Mouse (Mus musculus): ENCODE measurements around the gene Hsd17b12. TPM values are rescaled to one million over a fixed set of nuclear protein-coding genes. Genes with fewer than 3 reads are reported as not detected.

Hsd17b12 gene
- polyA plus RNA-seq, 1 experiment from 2014 or later, result 113 TPM

GRCm38 (mm10) chr2:94145146-94145542, 12.6 kb downstream of the Hsd17b12 start:
- Histone ChIP-seq H3K36me3 (replicated peaks) (no peaks in the 10 kb centered on the region), H3K4me2 (no peak overlapping the region), H3K4me1 (no peaks in the 10 kb centered on the region), H3K4me3 (replicated peaks) (no peak overlapping the region), H3K27me3 (no peaks in the 10 kb centered on the region), H3K9me3 (no peaks in the 10 kb centered on the region), H3K27ac (no peak overlapping the region), H3K9ac (no peak overlapping the region)
- no peak for ATAC-seq (ENCODE audit: low FRiP score)
- 86% methylated on average over 2 of the region's 2 CpGs for WGBS

- Histone ChIP-seq H3K4me3 (replicated peaks) (no peak overlapping the region), H3K36me3 (replicated peaks) (no peaks in the 10 kb centered on the region), H3K9me3 (no peaks in the 10 kb centered on the region), H3K27ac (no peak overlapping the region), H3K4me2 (no peak overlapping the region), H3K27me3 (no peaks in the 10 kb centered on the region), H3K4me1 (no peaks in the 10 kb centered on the region), H3K9ac (no peak overlapping the region)
- 88% methylated on average over 7 of the region's 7 CpGs for WGBS
- no peak for ATAC-seq (ENCODE audit: low FRiP score)
Observed at GRCm38 (mm10) chr2:94144520-94145145, 13.1 kb downstream of the Hsd17b12 start.

- ATAC-seq (ENCODE audit: low FRiP score), result no peak
- Histone ChIP-seq H3K27me3 (no peaks in the 10 kb centered on the region), H3K9me3 (no peaks in the 10 kb centered on the region), H3K9ac (no peak overlapping the region), H3K4me3 (replicated peaks) (no peak overlapping the region), H3K4me2 (no peak overlapping the region), H3K27ac (no peak overlapping the region), H3K4me1 (no peaks in the 10 kb centered on the region), H3K36me3 (replicated peaks) (no peaks in the 10 kb centered on the region)
- WGBS, result 64% methylated on average over 3 of the region's 3 CpGs
Observed at GRCm38 (mm10) chr2:94141293-94141692, 16.5 kb downstream of the Hsd17b12 start.

- Histone ChIP-seq H3K27ac (no peak overlapping the region), H3K9ac (no peak overlapping the region), H3K4me2 (no peak overlapping the region), H3K36me3 (replicated peaks) (no peaks in the 10 kb centered on the region), H3K27me3 (no peaks in the 10 kb centered on the region), H3K4me3 (replicated peaks) (no peak overlapping the region), H3K9me3 (no peaks in the 10 kb centered on the region), H3K4me1 (no peaks in the 10 kb centered on the region)
- ATAC-seq (ENCODE audit: low FRiP score), result no peak
- WGBS, result 85% methylated on average over 3 of the region's 3 CpGs
Observed at GRCm38 (mm10) chr2:94138469-94139390, 19.0 kb downstream of the Hsd17b12 start.

- WGBS, result 86% methylated on average over 3 of the region's 3 CpGs
- no peaks in the 10 kb centered on the region for H3K9me3 ChIP-seq
- H3K9ac ChIP-seq, result no peak overlapping the region
- H3K4me3 ChIP-seq (replicated peaks), result no peak overlapping the region
- H3K27ac ChIP-seq, result no peak overlapping the region
- no peaks in the 10 kb centered on the region for H3K4me1 ChIP-seq
- ATAC-seq (ENCODE audit: low FRiP score), result no peak
- no peak overlapping the region for H3K4me2 ChIP-seq
- H3K36me3 ChIP-seq (replicated peaks), result no peaks in the 10 kb centered on the region
- no peaks in the 10 kb centered on the region for H3K27me3 ChIP-seq
Observed at GRCm38 (mm10) chr2:94136837-94137236, 20.9 kb downstream of the Hsd17b12 start.

- no peak overlapping the region for H3K9ac ChIP-seq
- H3K36me3 ChIP-seq (replicated peaks), result no peaks in the 10 kb centered on the region
- no peak overlapping the region for H3K4me3 ChIP-seq (replicated peaks)
- no peak overlapping the region for H3K27ac ChIP-seq
- no peaks in the 10 kb centered on the region for H3K9me3 ChIP-seq
- 81% methylated on average over 3 of the region's 3 CpGs for WGBS
- H3K4me1 ChIP-seq, result peaks cover 10% of the 10 kb centered on the region
- 0 out of 2 replicates have a peak, but pooled peaks have one; percentile 20 for ATAC-seq (ENCODE audit: low FRiP score)
- no peak overlapping the region for H3K4me2 ChIP-seq
- no peaks in the 10 kb centered on the region for H3K27me3 ChIP-seq
Observed at GRCm38 (mm10) chr2:94128496-94128895, 29.3 kb downstream of the Hsd17b12 start.

- WGBS, result 41% methylated on average over 7 of the region's 7 CpGs
- ATAC-seq (ENCODE audit: low FRiP score), result peak; percentile 84
- Histone ChIP-seq H3K9ac (0 out of 2 replicates have a peak overlapping the region, but pooled peaks have one; percentile 26), H3K4me2 (peak overlapping the region; percentile 1), H3K27me3 (no peaks in the 10 kb centered on the region), H3K9me3 (no peaks in the 10 kb centered on the region), H3K4me3 (replicated peaks) (no peak overlapping the region), H3K36me3 (replicated peaks) (no peaks in the 10 kb centered on the region), H3K4me1 (peaks cover 28% of the 10 kb centered on the region), H3K27ac (peak overlapping the region; percentile 87)
Observed at GRCm38 (mm10) chr2:94122182-94123041, 35.4 kb downstream of the Hsd17b12 start.

- peaks cover 4% of the 10 kb centered on the region; the same call in 1 of the 2 replicates for H3K4me1 ChIP-seq
- no peak overlapping the region for H3K9ac ChIP-seq
- no peak overlapping the region for H3K4me2 ChIP-seq
- WGBS, result 60% methylated on average over 2 of the region's 2 CpGs
- no peak overlapping the region for H3K27ac ChIP-seq
- no peaks in the 10 kb centered on the region for H3K27me3 ChIP-seq
- no peak overlapping the region for H3K4me3 ChIP-seq (replicated peaks)
- no peaks in the 10 kb centered on the region for H3K36me3 ChIP-seq (replicated peaks)
- no peak; the same call in 1 of the 2 replicates for ATAC-seq (ENCODE audit: low FRiP score)
- H3K9me3 ChIP-seq, result no peaks in the 10 kb centered on the region
Observed at GRCm38 (mm10) chr2:94103758-94104157, 54.0 kb downstream of the Hsd17b12 start.

- 97% methylated on average over 1 of the region's 1 CpGs for WGBS
- no peak overlapping the region for H3K4me2 ChIP-seq
- no peak overlapping the region for H3K9ac ChIP-seq
Observed at GRCm38 (mm10) chr2:94089901-94090300, 67.9 kb downstream of the Hsd17b12 start.

GRCm38 (mm10) chr2:94069482-94069881, 88.3 kb downstream of the Hsd17b12 start:
- Histone ChIP-seq H3K27ac (no peak overlapping the region), H3K4me1 (no peaks in the 10 kb centered on the region), H3K4me2 (no peak overlapping the region), H3K27me3 (no peaks in the 10 kb centered on the region), H3K9me3 (no peaks in the 10 kb centered on the region), H3K4me3 (replicated peaks) (no peak overlapping the region), H3K36me3 (replicated peaks) (peaks cover 4% of the 10 kb centered on the region; the same call in 1 of the 2 replicates), H3K9ac (no peak overlapping the region)
- WGBS, result 84% methylated on average over 5 of the region's 5 CpGs
- ATAC-seq (ENCODE audit: low FRiP score), result no peak

More at GRCm38 (mm10) chr2:94089901-94090300, 67.9 kb downstream of the Hsd17b12 start:
- Histone ChIP-seq H3K27me3 (no peaks in the 10 kb centered on the region), H3K4me1 (no peaks in the 10 kb centered on the region), H3K4me3 (replicated peaks) (no peak overlapping the region), H3K36me3 (replicated peaks) (no peaks in the 10 kb centered on the region), H3K27ac (no peak overlapping the region), H3K9me3 (no peaks in the 10 kb centered on the region)
- ATAC-seq (ENCODE audit: low FRiP score), result no peak

GRCm38 (mm10) chr2:94066540-94067135, 91.1 kb downstream of the Hsd17b12 start:
- no peak overlapping the region for H3K4me3 ChIP-seq (replicated peaks)
- no peak overlapping the region for H3K4me2 ChIP-seq
- H3K27me3 ChIP-seq, result no peaks in the 10 kb centered on the region
- H3K27ac ChIP-seq, result no peak overlapping the region
- H3K9me3 ChIP-seq, result no peaks in the 10 kb centered on the region
- peaks cover 4% of the 10 kb centered on the region; the same call in 1 of the 2 replicates for H3K36me3 ChIP-seq (replicated peaks)
- no peak for ATAC-seq (ENCODE audit: low FRiP score)
- no peaks in the 10 kb centered on the region for H3K4me1 ChIP-seq
- no peak overlapping the region for H3K9ac ChIP-seq
- whole genome bisulfite sequencing, result 96% methylated on average over 5 of the region's 5 CpGs

All from forebrain, embryonic 12.5 days (tissue).